Mouse (Mus musculus) cerebellum, adult 9-11 months (tissue): Measurements from ENCODE around the gene Etnk2.

Source experiments
- DNase-seq: peaks from one replicate; pipeline ENCODE4 v3.0.0; 2022

Gene Etnk2

GRCm38 (mm10) chr1:133383157-133383783 lies 19.9 kb downstream of the Etnk2 start:
- DNase-seq = no peak

- no peak for DNase-seq
Measured at GRCm38 (mm10) chr1:133385506-133385905, 22.1 kb downstream of the Etnk2 start.

- no peak for DNase-seq
Measured at GRCm38 (mm10) chr1:133386209-133386608, 22.8 kb downstream of the Etnk2 start.

GRCm38 (mm10) chr1:133387539-133388268 lies 24.3 kb downstream of the Etnk2 start:
- no peak for DNase-seq

- no peak for DNase-seq
Measured at GRCm38 (mm10) chr1:133394702-133395101, 31.3 kb downstream of the Etnk2 start.

GRCm38 (mm10) chr1:133396693-133397092 lies 33.3 kb downstream of the Etnk2 start:
- no peak for DNase-seq

- no peak for DNase-seq
Measured at GRCm38 (mm10) chr1:133397094-133397482, 33.7 kb downstream of the Etnk2 start.

- no peak for DNase-seq
Measured at GRCm38 (mm10) chr1:133397483-133398237, 34.3 kb downstream of the Etnk2 start.

GRCm38 (mm10) chr1:133400014-133400725 lies 36.8 kb downstream of the Etnk2 start:
- no peak for DNase-seq

GRCm38 (mm10) chr1:133404005-133404404 lies 40.6 kb downstream of the Etnk2 start:
- DNase-seq = no peak

- DNase-seq = no peak
Measured at GRCm38 (mm10) chr1:133406614-133407013, 43.2 kb downstream of the Etnk2 start.

- DNase-seq = no peak
Measured at GRCm38 (mm10) chr1:133407436-133407835, 44.1 kb downstream of the Etnk2 start.

- no peak for DNase-seq
Measured at GRCm38 (mm10) chr1:133408321-133408720, 44.9 kb downstream of the Etnk2 start.

- DNase-seq = no peak
Measured at GRCm38 (mm10) chr1:133408880-133409516, 45.6 kb downstream of the Etnk2 start.

GRCm38 (mm10) chr1:133409786-133410185 lies 46.4 kb downstream of the Etnk2 start:
- no peak for DNase-seq

- no peak for DNase-seq
Measured at GRCm38 (mm10) chr1:133411506-133412147, 48.3 kb downstream of the Etnk2 start.

GRCm38 (mm10) chr1:133412941-133413340 lies 49.6 kb downstream of the Etnk2 start:
- DNase-seq = no peak

- no peak for DNase-seq
Measured at GRCm38 (mm10) chr1:133415086-133415485, 51.7 kb downstream of the Etnk2 start.

- no peak for DNase-seq
Measured at GRCm38 (mm10) chr1:133415505-133415904, 52.1 kb downstream of the Etnk2 start.

- no peak for DNase-seq
Measured at GRCm38 (mm10) chr1:133416472-133416871, 53.1 kb downstream of the Etnk2 start.

GRCm38 (mm10) chr1:133417113-133417512 lies 53.7 kb downstream of the Etnk2 start:
- DNase-seq = no peak

- DNase-seq = no peak
Measured at GRCm38 (mm10) chr1:133417539-133417938, 54.2 kb downstream of the Etnk2 start.
